Mouse (Mus musculus) right cerebral cortex, adult 2 months (tissue): ENCODE measurements around the gene Abca4.
"Not testable (repeated sequence)": the region's sequence is repeated elsewhere in the genome, so short reads cannot be mapped to it uniquely, and the experiment has no call there.

Experiments
- DNase-seq, 2 experiments: peaks; one replicate each; pipeline ENCODE4 v3.0.0; 2021 to 2022; ENCODE audit warnings: low spot score in 2 of 2

Abca4 gene

DNA sequence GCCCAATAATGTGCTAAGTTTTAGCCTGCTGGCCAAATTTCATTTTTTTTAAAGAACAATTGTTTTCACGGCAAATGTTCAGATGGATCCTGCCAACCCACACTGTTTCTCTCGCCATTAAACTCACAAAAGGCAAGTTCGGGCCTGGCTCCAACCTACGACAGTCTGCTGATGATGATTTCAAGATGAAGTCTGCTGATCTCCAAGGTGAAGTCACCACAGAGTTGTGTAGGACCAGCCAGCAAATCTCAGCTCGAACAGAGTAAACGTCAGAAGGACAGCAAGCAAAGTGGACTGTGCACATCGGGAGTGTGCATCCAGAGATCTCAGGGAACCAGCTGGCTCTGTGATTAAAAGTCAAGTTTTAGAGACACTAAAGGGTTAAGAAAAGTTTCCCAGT lies 166.6 kb downstream of the Abca4 start:
- no peak for DNase-seq

DNA sequence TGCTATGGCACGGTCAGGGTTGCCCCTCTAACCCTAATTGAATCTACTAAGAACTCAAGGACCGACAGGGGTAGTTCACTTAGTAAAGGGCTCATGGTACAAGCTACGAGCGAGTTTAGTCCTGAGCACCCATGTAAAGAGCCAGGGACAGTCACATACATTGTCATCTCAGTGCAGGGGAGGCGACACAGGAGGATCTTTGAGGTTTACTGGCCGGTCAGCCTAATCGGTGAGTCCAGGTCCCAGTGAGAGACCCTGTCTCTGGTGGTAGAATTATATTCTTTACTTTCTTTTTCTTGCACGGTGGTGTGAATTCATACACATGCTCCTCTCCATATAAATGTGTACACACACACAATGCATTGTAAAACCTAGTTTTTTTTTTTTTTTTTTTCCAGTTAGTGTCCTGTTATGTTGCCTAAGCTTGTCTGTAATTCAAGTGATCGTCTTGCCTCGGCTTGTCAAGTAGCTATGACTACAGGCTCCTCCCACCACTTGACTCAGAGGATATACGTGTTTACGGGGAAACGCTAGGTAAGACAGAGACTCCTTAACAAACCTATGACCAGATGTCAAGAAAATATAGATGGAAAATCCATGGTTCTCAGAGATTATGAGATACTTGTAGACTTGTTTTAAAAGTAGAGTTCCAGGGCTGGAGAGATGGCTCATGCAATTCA lies 167.3 kb downstream of the Abca4 start:
- no peak for DNase-seq

DNA sequence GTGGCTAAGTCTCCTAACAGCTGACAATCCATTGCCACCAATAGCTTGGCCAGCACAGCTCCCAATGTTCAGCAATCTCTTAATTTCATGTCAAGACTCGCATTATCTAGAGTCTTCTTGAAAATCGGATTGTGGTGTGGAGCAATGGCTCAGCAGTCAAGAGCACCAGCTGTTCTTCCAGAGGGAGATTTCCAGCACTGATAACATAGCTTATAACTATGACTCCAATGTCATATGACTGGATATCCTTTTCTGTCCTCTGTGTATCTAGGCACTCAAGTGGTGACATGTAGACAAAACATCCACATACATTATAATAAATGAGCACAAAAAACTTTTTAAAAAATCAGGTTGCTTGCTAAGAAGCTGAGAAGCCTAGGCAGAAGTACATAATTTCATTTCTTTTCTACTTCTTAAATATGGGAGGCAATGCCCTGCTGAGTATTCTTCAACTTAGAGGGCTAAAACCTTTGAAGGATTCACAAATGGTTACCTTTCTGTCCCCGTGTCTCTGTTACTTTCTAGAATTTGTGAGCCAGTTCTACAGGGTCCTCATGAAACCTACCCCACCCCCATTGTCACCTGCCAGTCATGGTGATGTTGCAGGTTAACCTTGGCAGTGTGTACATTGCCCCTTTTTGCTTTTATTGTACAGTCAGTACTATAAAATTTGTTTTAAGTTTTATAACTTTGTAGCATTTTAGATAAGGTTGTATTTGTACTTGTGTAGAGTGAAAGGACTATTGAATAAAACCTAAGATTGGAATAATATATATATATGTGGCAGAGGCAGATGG lies 177.2 kb downstream of the Abca4 start:
- DNase-seq: no peak

DNA sequence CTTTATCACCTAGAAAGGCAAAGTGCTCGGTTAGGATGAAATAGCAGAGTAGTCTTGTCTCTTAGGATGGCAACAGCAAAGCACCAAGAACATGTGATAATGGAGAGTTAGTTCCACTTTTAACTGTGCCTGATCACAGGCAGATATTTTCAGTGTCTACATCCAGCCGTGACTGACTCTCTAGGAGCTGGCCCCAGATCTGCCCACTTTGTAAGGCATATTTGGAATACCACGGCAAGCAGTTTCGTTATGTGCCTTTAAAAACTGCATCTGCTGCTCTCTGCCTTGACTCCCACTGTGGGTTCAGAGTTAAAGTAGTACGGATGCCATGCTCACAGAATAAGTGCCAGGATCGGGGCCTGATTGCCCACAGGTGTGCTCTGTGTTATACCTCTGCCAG lies 182.7 kb downstream of the Abca4 start:
- not testable (repeated sequence) for DNase-seq
